ENCODE assay signal across 8 mouse cellular contexts in genomic region chr13:3636797-3637196, GRCm38 (mm10). TPM values are rescaled to one million over a fixed set of nuclear protein-coding genes. Genes with fewer than 3 reads are reported as not detected.
A peak's percentile ranks its signal among the peaks of the same experiment; 100 is the strongest.
DNase-seq lines count a peak whose midpoint lies in the region; ATAC-seq and TF ChIP-seq lines count a peak whose summit lies in the region.

No protein-coding gene starts in this region.

- no peak for ATAC-seq in liver, embryonic 13.5 days (ENCODE audit: low read depth)
- ATAC-seq in midbrain, embryonic 13.5 days: no peak

- WGBS in heart, embryonic 10.5 days: 54% methylated on average over 11 of the region's 11 CpGs
- whole genome bisulfite sequencing in liver, embryonic 13.5 days (ENCODE audit: insufficient replicate concordance): 49% methylated on average over 11 of the region's 11 CpGs
- WGBS in spleen, adult 2 months: 10% methylated on average over 11 of the region's 11 CpGs
- WGBS in midbrain, embryonic 13.5 days: 67% methylated on average over 11 of the region's 11 CpGs

- H3K27me3 ChIP-seq in heart, embryonic 10.5 days (ENCODE audit: insufficient read depth, poor library complexity, severe bottlenecking): 0 out of 2 replicates have a peak, but pooled peaks cover 3% of the 10 kb centered on the region
- peaks cover 3% of the 10 kb centered on the region; the same call in 1 of the 2 replicates for H3K27me3 ChIP-seq in liver, embryonic 13.5 days
- H3K27me3 ChIP-seq in spleen, adult 2 months (ENCODE audit: control insufficient read depth, insufficient read depth, low read length): no peaks in the 10 kb centered on the region
- H3K27me3 ChIP-seq in midbrain, embryonic 13.5 days: peaks cover 8% of the 10 kb centered on the region

- no peak overlapping the region for H3K4me3 ChIP-seq in heart, embryonic 10.5 days
- H3K4me3 ChIP-seq in brown adipose tissue, adult 24 weeks (ENCODE audit: insufficient read depth, low read depth, low read length): peak overlapping the region; percentile 55
- no peak overlapping the region for H3K4me3 ChIP-seq in liver, embryonic 13.5 days (replicated peaks)
- H3K4me3 ChIP-seq in spleen, adult 2 months (ENCODE audit: extremely low read depth, insufficient read depth, insufficient read length): peak overlapping the region; percentile 59
- no peak overlapping the region for H3K4me3 ChIP-seq in midbrain, embryonic 13.5 days (replicated peaks)

- H3K4me1 ChIP-seq in heart, embryonic 10.5 days: no peaks in the 10 kb centered on the region
- H3K4me1 ChIP-seq in brown adipose tissue, adult 24 weeks (ENCODE audit: control insufficient read depth, insufficient read depth, insufficient read length, low read length): no peaks in the 10 kb centered on the region
- H3K4me1 ChIP-seq in liver, embryonic 13.5 days (replicated peaks): peaks cover 14% of the 10 kb centered on the region
- peaks cover 3% of the 10 kb centered on the region; the same call in 1 of the 2 replicates for H3K4me1 ChIP-seq in spleen, adult 2 months (ENCODE audit: control insufficient read depth, insufficient read depth, insufficient read length)
- H3K4me1 ChIP-seq in midbrain, embryonic 13.5 days (replicated peaks): peaks cover 3% of the 10 kb centered on the region; the same call in 1 of the 2 replicates

- H3K9ac ChIP-seq in liver, embryonic 13.5 days: no peak overlapping the region
- H3K9ac ChIP-seq in midbrain, embryonic 13.5 days (replicated peaks): no peak overlapping the region

- H3K4me2 ChIP-seq in liver, embryonic 13.5 days: peak overlapping the region; percentile 17; the same call in 1 of the 2 replicates
- H3K4me2 ChIP-seq in midbrain, embryonic 13.5 days (replicated peaks): no peak overlapping the region

- no peak for TF ChIP-seq CTCF in spleen, adult 2 months (IDR thresholded peaks at IDR 0.05; ENCODE audit: extremely low read depth, insufficient read depth, insufficient read length, insufficient replicate concordance)

- H3K27ac ChIP-seq in heart, embryonic 10.5 days: no peak overlapping the region
- peak overlapping the region; percentile 15; the same call in 1 of the 2 replicates for H3K27ac ChIP-seq in brown adipose tissue, adult 24 weeks (replicated peaks; ENCODE audit: low read depth, low read length)
- H3K27ac ChIP-seq in liver, embryonic 13.5 days: no peak overlapping the region
- peak overlapping the region; percentile 91 for H3K27ac ChIP-seq in spleen, adult 2 months (ENCODE audit: insufficient read depth, low read length)
- no peak overlapping the region for H3K27ac ChIP-seq in midbrain, embryonic 13.5 days

- no peak; the same call in 1 of the 2 replicates for TF ChIP-seq POLR2A in spleen, adult 2 months (IDR thresholded peaks at IDR 0.05; ENCODE audit: low read depth, low read length)

- DNase-seq in heart, adult 9 months (ENCODE audit: low spot score in 2 of 2): peak; percentile 10 to 16
- DNase-seq in heart, embryonic 10.5 days (ENCODE audit: low spot score): no peak
- no peak for DNase-seq in liver, embryonic 13.5 days
- DNase-seq in spleen, adult 2 months (ENCODE audit: low read depth in 1 of 2, low spot score in 2 of 2): peak; percentile 36 to 58
- no peak for DNase-seq in right cerebral cortex, postnatal 25 days
- no peak for DNase-seq in gastrocnemius, adult 8-10 months (ENCODE audit: low spot score in 2 of 2)

- no peaks in the 10 kb centered on the region for H3K36me3 ChIP-seq in heart, embryonic 10.5 days
- H3K36me3 ChIP-seq in liver, embryonic 13.5 days: no peaks in the 10 kb centered on the region
- H3K36me3 ChIP-seq in spleen, adult 2 months (ENCODE audit: control insufficient read depth, insufficient read depth, low read length): no peaks in the 10 kb centered on the region
- H3K36me3 ChIP-seq in midbrain, embryonic 13.5 days: no peaks in the 10 kb centered on the region

- H3K9me3 ChIP-seq in heart, embryonic 10.5 days: no peaks in the 10 kb centered on the region
- H3K9me3 ChIP-seq in liver, embryonic 13.5 days (replicated peaks): no peaks in the 10 kb centered on the region
- H3K9me3 ChIP-seq in midbrain, embryonic 13.5 days: no peaks in the 10 kb centered on the region

RNA-seq across cellular contexts. Expression of gene Asb13, which starts 3.0 kb away (rescaled TPM):
- polyA plus RNA-seq in heart, embryonic 10.5 days (2016; fragmentation: Nextera tagmentation; extraction: Ambion mirVana): 6.8 and 9.4 TPM in 2 replicates
- 9.4 and 10.5 TPM in 2 replicates for polyA plus RNA-seq in brown adipose tissue, adult 24 weeks (2012; ENCODE audit: insufficient read depth, insufficient read length, missing spikeins)
- polyA plus RNA-seq in liver, embryonic 13.5 days (2015; fragmentation: Nextera tagmentation; extraction: Ambion mirVana): 2.1 and 2.8 TPM in 2 replicates
- polyA plus RNA-seq in spleen, adult 2 months (2012; rRNA removed): 16.1 and 17.1 TPM in 2 replicates
- polyA plus RNA-seq in midbrain, embryonic 13.5 days (2015; fragmentation: Nextera tagmentation; extraction: Ambion mirVana): 12.6 and 16.2 TPM in 2 replicates
- 10 to 100 TPM; 12.1 to 14.7 (median 13.0) TPM for total RNA-seq in gastrocnemius, adult 8-10 months (2022)

RNA-seq across cellular contexts. Expression of gene Fam208b, which starts 25.9 kb away (rescaled TPM):
- polyA plus RNA-seq in heart, embryonic 10.5 days (2016; fragmentation: Nextera tagmentation; extraction: Ambion mirVana): 13.5 and 15.9 TPM in 2 replicates
- 4.7 and 6.2 TPM in 2 replicates for polyA plus RNA-seq in brown adipose tissue, adult 24 weeks (2012; ENCODE audit: insufficient read depth, insufficient read length, missing spikeins)
- 3.3 and 4.3 TPM in 2 replicates for polyA plus RNA-seq in liver, embryonic 13.5 days (2015; fragmentation: Nextera tagmentation; extraction: Ambion mirVana)
- polyA plus RNA-seq in spleen, adult 2 months (2012; rRNA removed): 2.9 and 3.1 TPM in 2 replicates
- polyA plus RNA-seq in midbrain, embryonic 13.5 days (2015; fragmentation: Nextera tagmentation; extraction: Ambion mirVana): 19.7 and 23.2 TPM in 2 replicates
- 10 to 100 TPM in 1 of 4 experiments, 1 to 10 TPM in 3; 7.1 to 11.8 (median 7.6) TPM for total RNA-seq in gastrocnemius, adult 8-10 months (2022)

Comparison
In these comparisons a context has a peak if more than half of its experiments do, and no peak if none do; other contexts are left out.
1. DNase-seq: peak in heart, adult 9 months (2 of 2) and spleen, adult 2 months (2 of 2); none in heart, embryonic 10.5 days (single experiment), liver, embryonic 13.5 days (single experiment), right cerebral cortex, postnatal 25 days (single experiment) and gastrocnemius, adult 8-10 months (0 of 2).
2. H3K27ac ChIP-seq: peak in brown adipose tissue, adult 24 weeks (single experiment) and spleen, adult 2 months (single experiment); none in heart, embryonic 10.5 days (single experiment), liver, embryonic 13.5 days (single experiment) and midbrain, embryonic 13.5 days (single experiment).
3. H3K4me3 ChIP-seq: peak in brown adipose tissue, adult 24 weeks (single experiment) and spleen, adult 2 months (single experiment); none in heart, embryonic 10.5 days (single experiment), liver, embryonic 13.5 days (single experiment) and midbrain, embryonic 13.5 days (single experiment).